Mouse (Mus musculus) kidney, postnatal 0 days (tissue): ENCODE data around the gene Maml3. TPM values are rescaled to one million over a fixed set of nuclear protein-coding genes. Genes with fewer than 3 reads are reported as not detected.

ENCODE experiments used
- ATAC-seq: fragments of 200-750 bp; cut with Nextera tagmentation; replicated peaks from 2 replicates; pipeline ENCODE4 v1.8.0; 2017; ENCODE audit warnings: low read depth, moderate number of reproducible peaks, moderate TSS enrichment, moderate library complexity; ENCODE audit not compliant: low FRiP score
- DNase-seq: peaks from one replicate; pipeline ENCODE4 v3.0.0-alpha.2; 2016; ENCODE audit warnings: low spot score
- H3K27ac ChIP-seq: fragments of 300-500 bp; sonication (generic); 2 replicates; pipeline ENCODE4 v1.5.1; 2014; ENCODE audit warnings: mild to moderate bottlenecking
- H3K27me3 ChIP-seq: fragments of 300-500 bp; sonication (generic); 2 replicates; pipeline ENCODE4 v1.6.1; 2014; ENCODE audit warnings: low read length, mixed read lengths; ENCODE audit not compliant: insufficient read depth
- H3K36me3 ChIP-seq: fragments of 300-500 bp; sonication (generic); 2 replicates; pipeline ENCODE4 v1.6.1; 2014; ENCODE audit warnings: low read length, mixed read lengths; ENCODE audit not compliant: insufficient read depth
- H3K4me1 ChIP-seq: fragments of 300-500 bp; sonication (generic); replicated peaks from 2 replicates; pipeline ENCODE4 v1.6.1; 2014; ENCODE audit warnings: antibody characterized with exemption, low read length, mixed read lengths; ENCODE audit not compliant: insufficient read depth
- H3K4me2 ChIP-seq: fragments of 300-500 bp; sonication (generic); 2 replicates; pipeline ENCODE4 v1.6.1; 2014; ENCODE audit warnings: mild to moderate bottlenecking, low read length, moderate library complexity, mixed read lengths
- H3K4me3 ChIP-seq: fragments of 300-500 bp; sonication (generic); replicated peaks from 2 replicates; pipeline ENCODE4 v1.5.1; 2014; ENCODE audit warnings: low read depth, low read length
- H3K9ac ChIP-seq: fragments of 300-500 bp; sonication (generic); 2 replicates; pipeline ENCODE4 v1.6.1; 2014; ENCODE audit warnings: low read depth, low read length
- H3K9me3 ChIP-seq: fragments of 300-500 bp; sonication (generic); replicated peaks from 2 replicates; pipeline ENCODE4 v1.6.1; 2016; ENCODE audit warnings: low read length, inconsistent platforms, mixed read lengths
- CTCF ChIP-seq: IDR thresholded peaks from 2 replicates; pipeline ENCODE4 v1.5.1; 2016; ENCODE audit warnings: antibody characterized with exemption, low read depth, mild to moderate bottlenecking, moderate library complexity
- WGBS: fragments of 180-500 bp; shearing (Covaris S2); extraction: QIAGEN DNeasy Blood & Tissue Kit; methylation state at CpG from one replicate; pipeline ENCODE4 v1.1.7; 2014; 5-methylcytosine and 5-hydroxymethylcytosine counted together
- polyA plus RNA-seq: library from polyadenylated mRNA; unstranded; fragments of >200 nt; fragmentation: Nextera tagmentation; extraction: Ambion mirVana; gene quantifications from 2 replicates; pipeline ENCODE4 v1.2.1, GENCODE M21; 2015

The Maml3 gene
- polyA plus RNA-seq, 1 experiment from 2014 or later, result 5.4 TPM

DNA sequence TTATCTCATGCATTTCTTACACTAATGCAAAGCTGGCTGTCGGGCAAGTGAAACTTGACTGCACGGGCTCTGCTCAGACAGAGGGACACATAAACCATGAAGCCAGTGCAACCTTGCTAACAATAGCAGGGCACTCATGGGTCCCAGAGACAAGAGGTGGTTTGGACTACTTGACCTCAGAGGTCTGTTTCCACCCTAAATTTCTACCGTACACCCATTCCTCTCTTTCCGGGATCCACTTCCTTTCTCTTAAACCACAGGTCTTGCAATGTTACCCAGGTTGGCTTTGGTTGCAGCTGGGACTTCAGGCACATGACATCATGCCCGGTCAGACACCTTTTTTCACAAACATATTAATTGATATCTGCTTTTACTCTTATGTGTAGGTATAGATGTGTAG, 331.3 kb downstream of the Maml3 start:
- H3K36me3 ChIP-seq, result no peaks in the 10 kb centered on the region
- H3K27me3 ChIP-seq, result no peaks in the 10 kb centered on the region
- no peak overlapping the region for H3K9ac ChIP-seq
- WGBS, result 72% methylated on average over 5 of the region's 5 CpGs
- H3K4me3 ChIP-seq, result no peak overlapping the region
- H3K4me2 ChIP-seq, result no peak overlapping the region
- no peak for TF ChIP-seq CTCF
- no peak for DNase-seq
- no peaks in the 10 kb centered on the region for H3K9me3 ChIP-seq
- ATAC-seq, result no peak
- no peak overlapping the region for H3K27ac ChIP-seq
- peaks cover 6% of the 10 kb centered on the region; the same call in 1 of the 2 replicates for H3K4me1 ChIP-seq

GRCm38 (mm10) chr3:51771839-51772630, 332.8 kb downstream of the Maml3 start:
- Histone ChIP-seq H3K4me1 (no peaks in the 10 kb centered on the region), H3K36me3 (no peaks in the 10 kb centered on the region), H3K4me2 (no peak overlapping the region), H3K27ac (no peak overlapping the region), H3K9me3 (no peaks in the 10 kb centered on the region), H3K4me3 (no peak overlapping the region), H3K9ac (no peak overlapping the region), H3K27me3 (no peaks in the 10 kb centered on the region)
- peak; percentile 50 for DNase-seq
- ATAC-seq, result no peak
- TF ChIP-seq CTCF, result no peak
- 57% methylated on average over 9 of the region's 9 CpGs for WGBS

DNA sequence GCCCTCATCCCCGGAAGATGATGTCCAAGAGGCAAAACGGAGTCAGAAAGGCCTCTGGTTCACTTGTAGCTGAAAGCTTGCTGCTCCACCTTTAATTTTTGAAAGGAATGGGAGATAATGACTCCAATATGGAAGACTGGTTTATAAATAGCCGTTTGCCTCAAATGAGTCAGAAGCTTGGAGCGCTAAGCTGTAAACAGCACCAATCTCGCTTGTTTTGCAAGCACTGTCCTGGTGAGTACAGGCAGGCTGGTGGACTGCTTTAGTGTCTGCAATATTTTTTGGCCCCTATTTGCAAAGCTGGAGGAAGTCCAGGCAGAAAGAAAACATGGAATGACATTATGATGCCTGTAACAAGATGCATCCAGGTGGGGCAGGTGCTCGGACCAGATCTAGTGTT, 335.7 kb downstream of the Maml3 start:
- Histone ChIP-seq H3K4me2 (no peak overlapping the region), H3K9me3 (no peaks in the 10 kb centered on the region), H3K27me3 (no peaks in the 10 kb centered on the region), H3K9ac (no peak overlapping the region), H3K4me1 (no peaks in the 10 kb centered on the region), H3K27ac (no peak overlapping the region), H3K36me3 (no peaks in the 10 kb centered on the region), H3K4me3 (no peak overlapping the region)
- DNase-seq (no peak), ATAC-seq (no peak)
- 95% methylated on average over 6 of the region's 6 CpGs for WGBS
- no peak for TF ChIP-seq CTCF

- H3K4me1 ChIP-seq, result no peaks in the 10 kb centered on the region
- TF ChIP-seq CTCF, result no peak
- no peak overlapping the region for H3K4me2 ChIP-seq
- 61% methylated on average over 12 of the region's 12 CpGs for WGBS
- H3K27me3 ChIP-seq, result no peaks in the 10 kb centered on the region
- no peak overlapping the region for H3K9ac ChIP-seq
- H3K36me3 ChIP-seq, result no peaks in the 10 kb centered on the region
- H3K9me3 ChIP-seq, result no peaks in the 10 kb centered on the region
- no peak overlapping the region for H3K4me3 ChIP-seq
- no peak overlapping the region for H3K27ac ChIP-seq
- DNase-seq, result no peak
- no peak for ATAC-seq
Observed at GRCm38 (mm10) chr3:51765220-51765923, 339.5 kb downstream of the Maml3 start.

DNA sequence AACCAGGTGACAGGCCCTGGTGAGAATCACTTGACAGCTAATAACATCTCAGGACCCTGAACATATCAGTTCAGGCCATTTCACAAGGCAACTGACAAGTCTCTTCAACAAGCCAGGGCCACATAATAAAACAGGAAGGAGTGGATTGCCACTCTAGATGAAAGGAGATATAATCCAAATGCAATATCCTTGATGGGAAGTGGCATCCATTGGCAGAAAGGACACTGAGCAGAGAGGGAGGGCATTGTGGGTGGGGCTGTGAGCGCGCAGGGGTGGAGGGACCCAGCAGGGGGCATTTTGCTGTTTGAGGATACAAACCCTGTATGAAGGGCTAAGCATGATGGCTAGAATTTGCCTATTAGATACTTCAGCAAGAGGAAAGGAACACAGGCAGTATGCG, 340.7 kb downstream of the Maml3 start:
- no peak overlapping the region for H3K4me2 ChIP-seq
- no peak overlapping the region for H3K4me3 ChIP-seq
- no peak for TF ChIP-seq CTCF
- H3K9ac ChIP-seq, result no peak overlapping the region
- H3K36me3 ChIP-seq, result no peaks in the 10 kb centered on the region
- no peaks in the 10 kb centered on the region for H3K4me1 ChIP-seq
- no peaks in the 10 kb centered on the region for H3K27me3 ChIP-seq
- WGBS, result 98% methylated on average over 3 of the region's 3 CpGs
- no peak for ATAC-seq
- no peak overlapping the region for H3K27ac ChIP-seq
- H3K9me3 ChIP-seq, result no peaks in the 10 kb centered on the region
- DNase-seq, result no peak

GRCm38 (mm10) chr3:51762900-51763299, 342.0 kb downstream of the Maml3 start:
- no peaks in the 10 kb centered on the region for H3K4me1 ChIP-seq
- no peak overlapping the region for H3K9ac ChIP-seq
- 88% methylated on average over 10 of the region's 10 CpGs for WGBS
- no peaks in the 10 kb centered on the region for H3K9me3 ChIP-seq
- no peak for DNase-seq
- no peaks in the 10 kb centered on the region for H3K36me3 ChIP-seq
- no peak overlapping the region for H3K27ac ChIP-seq
- no peak for ATAC-seq
- TF ChIP-seq CTCF, result no peak
- no peaks in the 10 kb centered on the region for H3K27me3 ChIP-seq
- H3K4me2 ChIP-seq, result no peak overlapping the region
- no peak overlapping the region for H3K4me3 ChIP-seq
